Mouse (Mus musculus): ENCODE measurements at regions not wholly inside any gene's neighbourhood (a gene's known extent, or its start where the extent isn't known, plus 50 kb on each side); places are given as distances from the start of the nearest gene placed in this dataset.

- DNase-seq (ENCODE audit: low read depth, low spot score) = no peak
These were observed 113.6 kb upstream of the Rgma start for GRCm38 (mm10) chr7:73261750-73262149.

GRCm38 (mm10) chr7:73262526-73262925, 112.8 kb upstream of the Rgma start:
- no peak for DNase-seq (ENCODE audit: low read depth, low spot score)

- DNase-seq (ENCODE audit: low read depth, low spot score) = no peak
These were observed 105.7 kb upstream of the Rgma start for GRCm38 (mm10) chr7:73269626-73270025.

GRCm38 (mm10) chr7:73272787-73273186, 102.5 kb upstream of the Rgma start:
- no peak for DNase-seq (ENCODE audit: low read depth, low spot score)

DNA sequence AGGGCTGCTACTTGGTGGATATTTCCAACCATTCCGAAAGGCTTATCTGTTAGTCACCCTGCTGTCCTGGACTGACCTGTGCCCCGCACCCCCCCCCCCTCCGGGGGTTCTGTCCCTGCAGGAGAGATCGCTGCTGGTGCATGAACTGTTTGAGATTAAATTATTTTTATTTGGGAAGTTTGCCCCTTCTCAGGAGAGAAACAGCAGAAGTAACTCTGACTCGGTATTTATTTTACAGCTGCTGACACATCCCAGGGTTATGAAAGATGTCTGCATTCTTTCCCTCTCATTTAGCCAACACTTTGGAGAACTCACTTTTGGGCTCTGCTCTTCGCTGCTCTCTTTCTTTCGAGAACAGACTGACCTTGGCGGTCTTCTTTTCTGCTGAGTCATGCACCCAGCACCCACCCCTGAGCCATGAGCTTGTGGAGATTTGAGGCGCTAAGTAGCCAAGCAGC, 99.5 kb upstream of the Rgma start:
- DNase-seq (ENCODE audit: low read depth, low spot score) = no peak

DNA sequence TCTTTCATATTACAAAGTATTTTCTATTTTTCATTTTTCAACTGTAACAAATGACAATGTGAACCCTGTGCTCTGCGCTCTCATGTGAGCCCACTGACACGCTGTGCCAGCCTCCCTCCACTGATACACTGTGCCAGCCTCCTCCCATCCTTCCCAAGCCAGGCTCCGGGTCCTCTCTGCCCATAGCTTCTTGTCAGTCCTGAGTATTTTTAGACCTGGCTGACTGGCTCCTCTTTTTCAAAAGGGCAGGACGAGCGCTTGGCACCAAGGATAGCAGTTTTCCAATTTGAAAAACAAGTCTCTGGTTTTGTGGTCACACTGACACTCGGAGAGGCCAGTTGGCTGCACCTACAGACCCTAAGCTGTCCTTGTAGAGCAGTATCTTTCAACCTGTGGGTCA, 96.7 kb upstream of the Rgma start:
- no peak for DNase-seq (ENCODE audit: low read depth, low spot score)

GRCm38 (mm10) chr7:73279936-73280445, 95.3 kb upstream of the Rgma start:
- DNase-seq (ENCODE audit: low read depth, low spot score) = no peak

DNA sequence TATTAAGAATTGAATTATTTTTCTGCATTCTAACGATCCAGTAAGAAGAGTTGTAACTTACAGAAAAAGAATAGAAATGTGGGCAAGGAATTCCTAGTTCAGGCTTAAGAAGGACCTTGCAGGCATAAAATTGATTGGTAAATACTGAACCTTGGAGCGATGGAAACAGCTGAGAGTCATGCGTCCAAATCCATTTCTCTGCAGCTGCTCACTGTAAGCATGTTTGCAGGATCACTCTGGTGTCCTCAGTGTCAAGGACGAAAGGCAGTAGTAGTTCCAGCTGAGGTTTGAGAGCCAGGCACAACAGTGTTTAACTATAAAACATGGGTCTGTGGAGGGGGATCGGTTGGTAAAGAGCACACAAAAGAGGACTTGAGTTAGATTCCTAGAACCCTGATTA, 89.1 kb upstream of the Rgma start:
- no peak for DNase-seq (ENCODE audit: low read depth, low spot score)

GRCm38 (mm10) chr7:73293337-73293736, 82.0 kb upstream of the Rgma start:
- DNase-seq (ENCODE audit: low read depth, low spot score) = no peak

DNA sequence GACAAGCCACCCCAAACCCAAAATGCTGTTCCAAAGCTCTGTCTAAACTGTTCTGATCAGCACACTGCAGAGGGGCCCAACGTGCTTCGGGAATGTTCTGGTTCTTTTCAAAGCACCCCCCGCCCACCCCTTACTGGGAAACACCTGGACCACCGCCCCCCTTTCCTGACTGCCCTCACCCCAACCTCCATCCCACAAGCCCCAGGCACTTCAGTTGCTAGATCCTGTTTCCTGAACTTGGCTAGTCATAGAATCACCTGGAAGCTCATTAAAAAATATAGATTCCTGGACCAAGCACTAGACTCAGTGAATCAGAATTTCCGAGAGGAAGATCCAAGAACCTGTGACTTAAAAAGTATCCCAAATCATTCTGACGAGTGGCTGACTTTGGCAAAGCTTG, 80.9 kb upstream of the Rgma start:
- DNase-seq (ENCODE audit: low read depth, low spot score) = no peak

DNA sequence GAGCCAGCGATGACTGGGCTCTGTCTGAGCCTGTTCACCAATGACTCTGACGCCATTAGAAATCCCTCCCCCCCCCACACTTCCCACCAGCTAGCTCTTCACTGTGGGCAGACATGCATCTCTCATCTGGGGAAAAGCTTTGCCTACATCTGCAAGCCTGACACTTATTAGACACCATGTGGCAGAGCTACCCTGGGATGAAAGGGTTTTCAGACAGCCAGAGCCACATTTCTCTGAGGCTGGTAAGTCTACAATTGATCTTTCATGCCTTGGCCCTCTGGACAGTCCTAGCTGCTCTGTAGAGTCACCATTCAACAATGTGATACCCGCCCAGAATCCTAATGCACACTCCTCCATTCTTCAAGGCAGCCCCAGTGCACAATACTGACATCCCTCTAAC, 72.8 kb upstream of the Rgma start:
- no peak for DNase-seq (ENCODE audit: low read depth, low spot score)

- no peak for DNase-seq (ENCODE audit: low read depth, low spot score)
These were observed 71.5 kb upstream of the Rgma start for GRCm38 (mm10) chr7:73303818-73304217.

DNA sequence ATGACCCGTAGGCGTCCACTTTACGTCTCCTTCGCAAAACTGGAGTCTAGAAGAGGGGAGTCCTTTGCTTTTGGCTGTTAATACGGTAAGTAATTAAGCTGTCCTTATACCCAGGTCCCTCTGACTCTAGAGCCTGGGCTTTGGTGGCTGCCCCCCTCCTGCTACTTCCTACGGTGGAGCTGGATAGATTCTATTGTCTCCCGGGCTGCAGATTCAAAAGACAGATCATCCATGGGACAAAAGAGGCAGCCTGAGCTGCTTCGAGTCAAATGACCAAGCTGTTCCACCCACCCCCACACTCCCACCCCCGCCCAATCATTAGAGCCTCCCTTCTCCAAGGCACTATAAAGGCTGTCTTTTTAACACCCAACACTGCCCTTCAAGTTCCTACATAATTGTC, 70.5 kb upstream of the Rgma start:
- DNase-seq (ENCODE audit: low read depth, low spot score) = no peak

DNA sequence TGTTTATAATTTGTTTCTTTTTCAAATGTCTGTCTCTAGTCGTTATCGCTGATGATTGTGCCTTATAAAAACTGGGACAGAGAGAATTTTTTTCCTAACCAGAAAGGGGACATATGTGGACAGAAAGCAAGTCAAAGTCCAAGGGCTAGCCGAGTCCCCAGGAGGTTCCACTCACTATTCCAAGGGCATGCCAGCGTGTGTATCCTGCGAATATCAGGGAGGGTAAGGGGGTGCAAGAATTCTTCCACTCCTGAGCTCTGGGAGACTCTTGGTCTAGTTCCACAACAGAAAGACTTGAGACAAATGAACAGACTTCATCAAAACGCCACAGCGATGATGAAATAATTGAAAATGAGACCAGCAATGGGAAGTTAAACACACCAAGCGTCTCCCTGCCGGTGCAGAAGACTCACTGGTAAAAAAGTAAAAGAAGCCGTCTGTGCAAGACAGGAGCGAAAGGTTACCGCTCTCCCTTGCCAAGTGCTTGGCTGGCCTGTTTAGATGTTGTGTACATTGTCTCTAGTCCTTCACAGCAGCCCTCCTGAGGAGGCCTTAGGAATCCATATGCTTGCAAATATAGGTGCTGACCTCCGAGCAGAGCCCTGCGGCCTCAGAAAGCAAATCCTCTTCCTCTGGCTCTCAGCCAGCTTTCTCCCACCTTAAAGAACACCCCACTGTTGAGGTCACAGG, 69.9 kb upstream of the Rgma start:
- no peak for DNase-seq (ENCODE audit: low read depth, low spot score)

GRCm38 (mm10) chr7:73306296-73306695, 69.0 kb upstream of the Rgma start:
- DNase-seq (ENCODE audit: low read depth, low spot score) = no peak

GRCm38 (mm10) chr7:73306728-73307127, 68.6 kb upstream of the Rgma start:
- no peak for DNase-seq (ENCODE audit: low read depth, low spot score)

DNA sequence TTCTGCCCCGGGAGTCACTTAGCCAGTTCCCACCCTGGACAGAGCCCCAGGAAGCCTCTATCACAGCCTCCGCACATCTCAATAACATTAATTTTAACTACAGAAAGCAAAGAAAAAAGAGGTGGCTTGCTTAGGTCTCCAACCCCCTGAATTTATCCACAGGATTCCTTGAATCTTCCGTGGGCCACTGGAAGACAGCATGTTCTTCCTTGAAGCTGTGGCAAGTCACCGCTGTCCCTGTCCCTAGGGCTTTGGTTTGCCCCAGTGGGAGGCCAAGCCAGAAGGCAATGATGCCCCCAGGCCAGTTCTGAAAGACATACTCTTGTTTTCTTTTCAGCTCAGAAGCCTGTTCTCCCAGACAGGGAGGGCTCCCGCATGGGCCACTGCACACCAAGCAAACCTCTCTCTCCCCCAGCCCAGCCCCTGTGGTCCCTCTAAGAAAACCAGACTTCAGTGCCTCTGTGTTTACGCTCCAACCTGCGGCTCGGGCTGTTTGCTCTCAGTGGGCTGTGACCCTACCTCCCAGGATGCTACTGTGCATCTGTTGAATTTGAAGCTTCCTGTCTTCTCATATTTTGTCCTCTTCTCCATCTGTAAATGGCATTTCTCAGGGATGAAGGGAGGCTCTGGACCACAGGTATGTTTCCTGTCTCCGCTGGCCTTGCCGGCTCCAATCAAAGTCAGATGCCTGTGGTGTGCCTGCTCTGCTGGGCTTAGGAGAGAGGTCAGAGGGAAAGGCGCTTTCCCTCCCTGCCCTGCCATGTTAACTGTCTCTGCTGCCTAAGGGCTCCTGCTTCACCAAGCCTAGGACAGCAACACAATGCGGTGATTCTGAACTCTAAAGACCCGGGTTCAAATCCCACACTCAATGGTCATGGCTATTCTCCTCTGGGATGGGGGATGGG, 67.5 kb upstream of the Rgma start:
- no peak for DNase-seq (ENCODE audit: low read depth, low spot score)

GRCm38 (mm10) chr7:73308981-73309380, 66.3 kb upstream of the Rgma start:
- DNase-seq (ENCODE audit: low read depth, low spot score) = no peak

DNA sequence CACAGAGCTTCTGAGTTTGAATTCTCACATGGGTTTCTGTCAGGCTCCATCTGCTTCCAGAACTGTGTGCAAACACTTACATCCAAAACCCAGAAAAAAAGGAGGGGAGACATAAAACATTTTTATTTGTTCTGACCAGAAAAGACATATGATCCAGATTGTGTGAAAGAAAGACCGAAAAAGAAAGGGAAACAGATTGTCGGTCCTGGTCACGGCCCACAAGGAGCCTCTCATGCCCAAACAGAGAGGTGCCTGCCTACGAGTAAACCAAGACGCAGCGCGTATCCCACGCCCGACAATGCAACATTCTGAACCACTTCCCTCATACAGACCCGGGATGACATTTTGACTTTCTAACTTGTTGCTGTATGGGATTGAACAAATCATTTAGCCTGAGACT, 65.3 kb upstream of the Rgma start:
- DNase-seq (ENCODE audit: low read depth, low spot score) = no peak

DNA sequence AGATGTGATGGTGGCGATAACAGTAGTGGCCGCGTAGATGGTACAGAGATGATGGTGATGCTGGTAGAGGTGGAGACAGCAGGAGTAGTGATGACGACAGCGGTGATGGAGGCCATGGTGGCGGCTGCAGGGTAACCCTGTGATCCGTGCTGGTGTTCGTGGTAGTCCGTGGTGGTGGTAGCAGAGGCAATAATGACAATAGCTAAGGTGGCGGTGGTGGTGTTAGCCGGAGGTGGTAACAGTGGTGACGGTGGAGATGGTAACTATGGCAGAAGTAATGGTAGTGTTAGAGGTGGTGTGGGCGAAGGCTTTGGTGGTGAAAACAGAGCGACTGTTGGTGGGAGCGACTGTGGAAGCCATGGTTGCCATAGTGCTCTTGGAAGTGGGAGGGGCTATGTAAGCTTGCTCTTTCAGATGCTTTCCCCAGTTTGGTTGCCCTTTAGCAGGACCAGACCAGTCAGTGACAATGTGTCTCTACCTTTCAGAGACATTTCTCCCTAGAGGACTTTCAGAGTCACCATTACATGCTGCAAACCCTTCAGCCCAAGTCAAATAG, 64.7 kb upstream of the Rgma start:
- DNase-seq (ENCODE audit: low read depth, low spot score) = no peak

DNA sequence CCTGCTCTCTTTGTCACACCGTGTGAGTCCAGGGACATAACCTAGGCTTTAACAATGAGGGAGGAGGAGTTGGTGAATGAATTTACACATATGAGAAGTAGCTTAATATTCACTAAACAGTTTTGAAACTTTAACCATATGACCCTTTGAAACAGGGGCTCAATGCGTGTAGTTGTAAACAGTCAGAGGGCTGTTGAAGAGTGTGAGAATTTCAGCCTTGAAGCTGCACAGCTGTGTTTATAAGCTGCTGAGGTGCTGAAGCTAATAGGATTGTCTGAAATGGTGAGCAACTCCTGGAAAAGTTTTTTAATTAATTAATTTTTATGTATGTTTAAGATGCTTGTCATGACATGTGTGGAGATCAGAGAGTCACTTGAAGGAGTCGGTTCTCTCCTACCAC, 59.8 kb upstream of the Rgma start:
- no peak for DNase-seq (ENCODE audit: low read depth, low spot score)

DNA sequence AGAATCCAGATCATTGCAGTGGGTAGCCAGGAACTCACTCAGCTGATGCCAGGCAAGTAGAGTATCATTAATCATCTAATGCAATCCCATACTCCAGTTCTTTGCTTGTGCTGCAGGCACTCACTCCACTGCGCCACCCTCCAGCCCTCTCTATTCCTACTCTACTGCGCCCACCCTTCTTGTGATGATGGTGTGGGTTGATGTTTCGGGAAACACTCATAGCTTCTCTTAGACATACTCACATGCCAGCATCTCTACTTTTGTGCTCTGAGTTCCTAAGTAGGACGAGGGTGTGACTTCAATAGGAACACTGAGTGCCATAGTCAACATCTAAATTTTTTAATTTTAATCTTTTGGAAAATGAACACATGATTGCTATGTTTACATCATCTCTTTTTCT, 57.7 kb upstream of the Rgma start:
- DNase-seq (ENCODE audit: low read depth, low spot score) = no peak

GRCm38 (mm10) chr7:73319004-73319403, 56.3 kb upstream of the Rgma start:
- DNase-seq (ENCODE audit: low read depth, low spot score) = no peak

All from brain, embryonic 18.5 days (tissue).